Mouse (Mus musculus): ENCODE data around the gene Pcdh17.

Gene Pcdh17

DNA sequence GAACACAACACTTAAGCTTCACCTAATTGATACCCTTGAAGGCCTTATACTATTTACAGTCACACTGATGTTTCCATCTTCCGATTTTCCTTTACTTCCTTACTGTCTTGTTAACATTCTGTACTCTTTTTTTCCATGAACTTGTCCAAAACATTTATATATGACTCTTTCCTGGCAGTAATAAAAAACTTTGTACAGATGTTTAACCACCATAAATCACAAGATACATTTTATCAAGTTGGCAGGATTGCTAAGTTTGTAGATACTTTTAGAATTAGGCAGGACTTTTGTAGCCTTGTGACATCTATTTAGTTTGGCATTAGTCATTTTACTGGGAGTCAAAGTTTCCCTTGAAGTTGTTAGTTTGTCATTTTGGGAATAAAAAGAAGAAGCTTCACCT lies 32.1 kb downstream of the Pcdh17 start:
- in situ Hi-C loops (cut with MboI; ENCODE audit: low pct_unique_long_range_greater_than_20kb in 1 of 2, low sequenced_read_pairs in 2 of 2, unreplicated experiment in 1 of 2), result no loop called here

DNA sequence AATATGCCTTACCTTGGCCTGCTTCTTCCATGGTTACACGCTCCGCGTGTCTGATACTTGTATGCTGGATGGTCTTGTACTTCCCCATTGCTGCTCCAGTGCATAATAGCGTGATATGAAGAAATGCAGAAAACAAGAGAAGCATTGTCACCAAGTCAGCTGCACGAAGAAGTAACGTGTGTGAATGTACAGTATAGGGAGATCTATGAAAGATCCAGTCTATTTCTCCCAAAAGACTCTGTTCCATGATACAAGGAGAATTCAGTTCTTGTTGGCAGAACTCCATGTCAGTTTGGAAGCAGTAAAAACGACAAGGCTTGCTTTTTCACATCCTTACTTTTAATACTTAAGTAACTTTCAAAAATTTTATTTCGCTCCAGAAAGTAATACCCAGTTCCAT lies 33.0 kb downstream of the Pcdh17 start:
- in situ Hi-C loops (cut with MboI; ENCODE audit: low pct_unique_long_range_greater_than_20kb in 1 of 2, low sequenced_read_pairs in 2 of 2, unreplicated experiment in 1 of 2), result no loop called here

DNA sequence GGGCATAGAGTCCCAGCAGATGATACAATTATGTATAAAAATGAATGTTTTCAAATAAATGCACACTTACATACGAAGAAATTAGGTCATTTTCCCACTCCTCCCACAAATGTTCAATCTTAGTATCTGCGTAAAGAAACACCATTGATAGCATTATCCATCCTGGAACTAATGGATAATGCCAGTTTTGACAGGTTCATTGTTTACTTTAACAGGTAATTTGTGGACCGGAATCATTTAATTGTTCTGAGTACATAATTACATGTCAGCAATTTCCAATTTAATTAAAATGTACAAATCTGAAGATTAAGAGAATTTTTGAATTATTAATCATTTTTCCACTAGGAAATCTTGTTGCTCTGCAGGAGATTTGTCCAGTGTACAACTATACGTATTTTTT lies 33.5 kb downstream of the Pcdh17 start:
- in situ Hi-C loops (cut with MboI; ENCODE audit: low pct_unique_long_range_greater_than_20kb in 1 of 2, low sequenced_read_pairs in 2 of 2, unreplicated experiment in 1 of 2), result no loop called here

DNA sequence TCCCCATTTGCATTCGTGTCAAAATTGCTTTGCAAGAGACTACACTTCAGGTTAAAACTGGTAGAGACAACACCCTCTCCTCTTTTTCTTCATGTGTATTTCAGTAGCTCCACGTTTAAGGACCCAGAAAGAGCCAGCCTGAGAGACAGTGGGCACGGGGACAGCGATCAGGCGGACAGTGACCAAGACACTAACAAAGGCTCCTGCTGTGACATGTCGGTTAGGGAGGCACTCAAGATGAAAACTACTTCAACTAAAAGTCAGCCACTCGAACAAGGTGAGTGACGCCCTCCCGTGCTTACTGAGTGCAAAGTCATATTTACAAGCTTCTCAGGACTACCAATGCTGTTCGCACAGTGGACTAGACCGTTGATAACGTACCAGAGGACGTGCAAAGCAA lies 34.0 kb downstream of the Pcdh17 start:
- in situ Hi-C loops (cut with MboI; ENCODE audit: low pct_unique_long_range_greater_than_20kb in 1 of 2, low sequenced_read_pairs in 2 of 2, unreplicated experiment in 1 of 2), result no loop called here

DNA sequence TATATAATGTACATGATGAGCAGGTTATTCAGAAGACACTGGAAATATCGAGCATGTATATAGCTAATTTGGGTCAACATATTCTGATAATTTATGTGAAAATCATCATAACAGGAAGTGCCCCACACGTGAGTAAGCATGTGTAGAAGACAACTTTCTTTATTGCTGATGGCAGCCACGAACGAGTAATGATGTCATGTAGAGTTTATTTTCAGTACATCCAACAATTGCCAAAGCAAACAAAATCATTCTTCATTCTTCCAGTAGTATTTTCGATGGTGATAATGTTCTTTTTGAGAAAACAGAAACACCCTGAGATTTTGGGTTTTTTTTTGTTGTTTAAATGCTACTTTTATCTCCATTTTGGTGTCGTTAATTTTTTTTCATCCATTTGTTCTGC lies 37.2 kb downstream of the Pcdh17 start:
- in situ Hi-C loops (cut with MboI; ENCODE audit: low pct_unique_long_range_greater_than_20kb in 1 of 2, low sequenced_read_pairs in 2 of 2, unreplicated experiment in 1 of 2), result no loop called here

DNA sequence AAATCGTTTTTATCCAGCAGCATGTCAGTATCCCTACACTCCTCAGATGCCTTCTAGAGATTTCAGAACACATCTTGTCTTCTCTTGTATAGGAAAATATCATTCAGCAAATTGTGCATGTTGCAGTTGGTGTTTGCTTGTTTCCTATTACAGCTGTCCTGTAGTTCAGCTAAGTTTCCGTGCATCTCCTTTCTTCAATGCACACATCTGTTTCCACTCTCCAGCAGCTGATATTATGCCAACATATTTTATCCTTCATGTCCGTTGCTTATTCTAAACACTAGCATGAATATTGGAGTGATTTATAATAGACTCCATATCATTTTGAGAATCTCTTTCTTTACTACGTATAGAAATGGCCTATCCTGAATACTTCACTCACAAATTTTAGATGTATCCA lies 41.0 kb downstream of the Pcdh17 start:
- in situ Hi-C loops (cut with MboI; ENCODE audit: low pct_unique_long_range_greater_than_20kb in 1 of 2, low sequenced_read_pairs in 2 of 2, unreplicated experiment in 1 of 2), result no loop called here

DNA sequence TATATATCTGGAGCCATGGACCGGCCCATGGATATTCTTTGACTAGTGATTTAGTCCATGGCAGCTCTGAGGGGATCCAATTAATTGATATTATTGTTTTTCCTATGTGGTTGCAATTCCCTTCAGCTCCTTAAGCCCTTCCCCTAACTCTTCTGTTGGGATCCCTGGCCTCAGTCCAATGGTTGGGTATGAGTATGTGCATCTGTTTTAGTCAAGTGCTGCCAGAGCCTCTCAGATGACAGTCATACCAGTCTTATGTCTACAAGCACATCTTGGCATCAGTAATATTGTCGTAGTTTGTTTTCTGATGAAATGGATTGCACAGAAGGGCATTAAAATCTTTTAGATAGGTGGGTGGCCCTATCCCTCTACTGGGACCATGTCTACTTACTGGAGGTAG lies 67.6 kb downstream of the Pcdh17 start:
- in situ Hi-C loops (cut with MboI; ENCODE audit: low pct_unique_long_range_greater_than_20kb in 1 of 2, low sequenced_read_pairs in 2 of 2, unreplicated experiment in 1 of 2), result no loop called here

DNA sequence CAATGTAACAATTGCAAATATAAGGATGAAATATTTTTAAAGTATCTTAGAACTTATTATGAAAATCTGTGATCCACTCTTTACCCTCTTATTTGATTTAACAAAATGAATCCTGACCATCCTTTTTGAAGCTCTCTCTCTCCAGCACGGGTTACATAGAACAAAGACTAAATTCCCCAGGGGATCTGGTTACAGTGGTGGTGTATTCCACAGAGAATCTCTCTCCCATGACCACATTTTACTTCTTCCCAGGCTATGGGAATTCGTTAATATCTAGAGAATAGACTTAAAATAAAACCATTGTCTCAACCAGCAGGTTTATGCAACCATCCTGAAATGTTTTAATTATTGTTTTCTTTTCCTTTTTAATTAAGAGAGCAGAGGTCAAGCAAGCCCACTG lies 89.0 kb downstream of the Pcdh17 start:
- in situ Hi-C loops (cut with MboI; ENCODE audit: low pct_unique_long_range_greater_than_20kb in 1 of 2, low sequenced_read_pairs in 2 of 2, unreplicated experiment in 1 of 2), result no loop called here

DNA sequence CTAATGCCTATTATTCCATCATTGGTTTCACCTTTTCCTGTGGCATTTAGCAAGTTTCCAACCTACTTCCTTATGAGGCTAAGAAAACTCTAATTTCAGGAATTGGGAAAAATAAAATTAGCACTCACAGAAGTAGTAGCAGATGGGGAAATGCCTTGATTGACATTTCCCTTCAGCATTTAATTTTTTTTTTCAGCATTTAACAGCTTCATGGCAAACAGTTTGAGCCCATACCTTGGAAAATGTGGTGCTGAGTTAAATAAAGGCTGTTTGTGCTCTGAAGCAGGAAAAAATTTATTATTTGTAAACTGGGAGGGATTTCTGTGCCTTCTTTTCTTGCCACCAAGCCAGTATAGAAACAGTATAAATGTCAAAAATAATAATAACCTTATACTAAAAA lies 91.9 kb downstream of the Pcdh17 start:
- in situ Hi-C loops (cut with MboI; ENCODE audit: low pct_unique_long_range_greater_than_20kb in 1 of 2, low sequenced_read_pairs in 2 of 2, unreplicated experiment in 1 of 2), result no loop called here

DNA sequence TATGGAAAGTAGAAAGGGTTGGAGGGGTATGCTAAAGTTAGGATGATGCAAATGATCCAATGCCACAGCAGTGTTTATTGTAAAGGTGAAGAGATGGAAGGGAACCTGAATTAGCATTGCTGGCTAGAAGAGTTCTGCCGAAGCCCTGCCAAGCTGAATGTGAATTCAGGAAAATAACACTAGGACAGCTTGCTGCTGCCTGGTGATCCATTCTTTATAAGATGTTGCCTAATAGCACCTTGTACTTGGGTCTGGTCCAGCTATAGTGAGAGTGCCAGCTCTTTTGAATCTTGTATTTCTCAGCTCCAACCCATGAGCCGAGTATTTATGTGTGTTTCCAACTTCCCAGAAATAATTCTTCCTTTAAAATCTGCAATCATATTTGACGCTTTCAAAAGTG lies 98.5 kb downstream of the Pcdh17 start:
- in situ Hi-C loops (cut with MboI; ENCODE audit: low pct_unique_long_range_greater_than_20kb in 1 of 2, low sequenced_read_pairs in 2 of 2, unreplicated experiment in 1 of 2), result no loop called here

DNA sequence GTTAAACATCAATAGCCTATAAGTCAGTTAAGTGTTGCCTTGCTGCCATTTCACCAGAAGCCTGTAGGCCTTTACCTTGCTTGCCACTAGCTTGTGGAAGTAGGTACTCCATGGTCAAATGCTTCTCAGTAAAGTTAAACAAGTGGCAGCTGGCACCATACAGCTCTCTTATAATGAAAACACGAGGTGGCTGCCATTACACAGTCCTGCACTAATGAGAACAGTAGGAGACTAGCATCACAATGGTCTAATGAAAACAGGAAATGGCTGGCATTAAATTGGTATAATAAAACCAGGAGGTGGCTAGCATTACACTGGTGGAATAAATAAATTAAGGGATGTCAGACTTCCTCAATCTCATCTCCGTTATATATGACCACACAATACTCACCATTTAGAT lies 102.6 kb downstream of the Pcdh17 start:
- in situ Hi-C loops (cut with MboI; ENCODE audit: low pct_unique_long_range_greater_than_20kb in 1 of 2, low sequenced_read_pairs in 2 of 2, unreplicated experiment in 1 of 2), result no loop called here

DNA sequence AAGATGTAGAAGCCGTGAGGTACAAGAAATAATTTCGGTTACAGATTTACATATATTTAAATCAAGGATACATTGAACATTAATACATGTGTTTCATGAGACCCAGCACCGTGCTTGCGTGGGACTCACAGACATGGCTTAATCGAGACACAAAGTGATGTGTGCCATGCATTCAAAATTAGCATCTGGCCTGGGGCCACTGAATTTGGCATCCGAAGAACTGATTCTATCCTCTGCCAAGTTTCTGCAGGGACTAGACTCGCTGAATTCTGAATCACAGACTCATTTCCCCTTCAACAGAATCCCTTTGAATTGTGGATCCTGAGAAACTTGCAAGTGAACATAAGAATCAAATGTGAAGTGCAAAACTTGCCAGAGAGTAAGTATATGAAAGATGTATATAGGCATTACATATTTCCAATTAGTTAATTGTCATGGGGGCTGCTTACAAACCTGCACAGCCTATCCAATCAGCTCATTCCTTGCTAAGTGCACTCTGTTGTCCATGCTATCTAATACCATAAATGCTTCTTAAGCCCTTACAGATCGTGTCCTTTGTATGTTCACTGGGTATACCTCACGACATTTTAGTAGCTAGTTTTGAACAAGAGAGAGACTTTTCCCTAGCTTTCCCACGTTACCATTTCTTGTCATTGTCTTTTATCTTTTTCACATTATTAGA lies 104.3 kb downstream of the Pcdh17 start:
- in situ Hi-C loops (cut with MboI; ENCODE audit: low pct_unique_long_range_greater_than_20kb in 1 of 2, low sequenced_read_pairs in 2 of 2, unreplicated experiment in 1 of 2), result no loop called here

DNA sequence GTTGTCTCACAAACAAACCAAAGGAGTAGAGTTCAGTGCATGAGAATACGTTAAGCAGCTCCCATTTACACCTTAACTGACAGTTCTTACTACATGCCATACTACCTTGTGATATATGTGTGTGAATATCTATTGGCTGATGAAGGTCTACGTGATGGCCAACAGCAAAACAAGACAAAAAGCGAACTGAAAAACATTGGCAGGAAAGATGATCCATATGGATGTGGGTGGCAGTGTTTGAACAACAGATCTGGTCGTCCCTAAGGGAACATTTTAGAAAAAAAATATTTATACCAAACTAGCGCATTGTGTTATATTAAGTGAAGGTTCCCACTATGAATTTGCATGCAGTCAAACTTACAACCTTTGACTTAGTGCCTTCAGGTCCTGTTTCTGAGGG lies 108.2 kb downstream of the Pcdh17 start:
- in situ Hi-C loops (cut with MboI; ENCODE audit: low pct_unique_long_range_greater_than_20kb in 1 of 2, low sequenced_read_pairs in 2 of 2, unreplicated experiment in 1 of 2), result no loop called here

DNA sequence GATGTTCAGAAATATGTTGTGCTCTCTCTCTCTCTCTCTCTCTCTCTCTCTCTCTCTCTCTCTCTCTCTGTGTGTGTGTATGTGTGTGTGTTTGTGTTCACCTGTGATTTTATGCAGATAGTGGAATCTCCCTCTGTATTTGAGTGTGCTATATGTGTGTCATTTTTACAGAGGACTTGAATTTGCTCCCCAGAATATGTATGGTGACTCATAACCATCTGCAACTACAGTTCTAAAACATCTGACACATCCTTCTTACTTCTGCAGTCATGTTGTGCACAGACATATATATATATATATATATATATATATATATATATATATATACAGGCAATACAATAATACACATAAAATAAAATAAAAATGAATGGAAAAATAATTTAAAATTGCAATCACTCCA lies 127.7 kb downstream of the Pcdh17 start:
- in situ Hi-C loops (cut with MboI; ENCODE audit: low pct_unique_long_range_greater_than_20kb in 1 of 2, low sequenced_read_pairs in 2 of 2, unreplicated experiment in 1 of 2), result no loop called here
